Mouse (Mus musculus) testis, adult 2 months (tissue): ENCODE data around the gene Gpr37l1.

Experiments
- CTCF ChIP-seq: fragments of 200-500 bp; IDR thresholded peaks from 2 replicates; pipeline ENCODE4 v1.5.1; 2012; ENCODE audit warnings: low read depth, mild to moderate bottlenecking, inconsistent platforms, low read length, moderate library complexity; ENCODE audit not compliant: control insufficient read depth, insufficient read depth, insufficient replicate concordance
- POLR2A ChIP-seq: fragments of 200-500 bp; IDR thresholded peaks from 2 replicates; pipeline ENCODE4 v1.6.1; 2012; ENCODE audit warnings: low read depth, mild to moderate bottlenecking, inconsistent platforms, low read length, moderate library complexity; ENCODE audit not compliant: control insufficient read depth

- TF ChIP-seq CTCF (no peak), POLR2A (no peak)
Observed at GRCm38 (mm10) chr1:135126443-135127027, 40.9 kb downstream of the Gpr37l1 start.
